13 mouse cellular contexts compared by ENCODE assay signal in genomic region chr15:8815277-8815676, GRCm38 (mm10).
DNase-seq lines count a peak whose midpoint lies in the region; ATAC-seq and TF ChIP-seq lines count a peak whose summit lies in the region.
"Had no signal": no experiment of that assay in that cellular context is flagged by ENCODE, and none has a peak within 500 bp of the region (broad histone marks: within the 10 kb centered on the region; RNA-seq: fewer than 3 reads in every experiment).

No protein-coding gene starts in this region.

- no peak overlapping the region for H3K4me3 ChIP-seq in forebrain, postnatal 0 days (ENCODE audit: low read depth, low read length)
- H3K4me3 ChIP-seq in midbrain, embryonic 14.5 days (replicated peaks; ENCODE audit: low read depth, low read length) = no peak overlapping the region
- H3K4me3 ChIP-seq: heart, embryonic 15.5 days; intestine, embryonic 15.5 days; limb, embryonic 12.5 days had no signal

- H3K9ac ChIP-seq in forebrain, postnatal 0 days = no peak overlapping the region
- no peak overlapping the region for H3K9ac ChIP-seq in midbrain, embryonic 14.5 days (replicated peaks; ENCODE audit: low read length)
- H3K9ac ChIP-seq: heart, embryonic 15.5 days; intestine, embryonic 15.5 days; limb, embryonic 12.5 days had no signal

- H3K9me3 ChIP-seq in forebrain, postnatal 0 days (ENCODE audit: low read length) = no peaks in the 10 kb centered on the region
- no peaks in the 10 kb centered on the region for H3K9me3 ChIP-seq in midbrain, embryonic 14.5 days (ENCODE audit: control insufficient read depth, low read length)
- H3K9me3 ChIP-seq: heart, embryonic 15.5 days; intestine, embryonic 15.5 days; limb, embryonic 12.5 days had no signal

- 0 out of 2 replicates have a peak overlapping the region, but pooled peaks have one; percentile 1 for H3K27ac ChIP-seq in forebrain, postnatal 0 days (ENCODE audit: low read depth, low read length)
- H3K27ac ChIP-seq in midbrain, embryonic 14.5 days (replicated peaks; ENCODE audit: low read depth, low read length) = no peak overlapping the region
- H3K27ac ChIP-seq: heart, embryonic 15.5 days; intestine, embryonic 15.5 days; limb, embryonic 12.5 days had no signal

- peak; percentile 85 for ATAC-seq in forebrain, postnatal 0 days
- ATAC-seq in midbrain, embryonic 14.5 days (ENCODE audit: low FRiP score, low TSS enrichment) = peak; percentile 62; the same call in 1 of the 2 replicates
- ATAC-seq: intestine, embryonic 15.5 days had no signal

- WGBS in forebrain, postnatal 0 days = 6% methylated on average over 6 of the region's 6 CpGs
- WGBS in midbrain, embryonic 14.5 days = 9% methylated on average over 6 of the region's 6 CpGs

- DNase-seq in frontal cortex, adult 2 months (ENCODE audit: extremely low spot score in 1 of 2, low spot score in 1 of 2) = peak; percentile 10 to 32
- DNase-seq in frontal cortex, postnatal 25 days (ENCODE audit: low spot score in 2 of 2) = no peak
- peak; percentile 24 for DNase-seq in brain, adult 2 months (ENCODE audit: low read depth, low spot score)
- peak; percentile 43 for DNase-seq in forebrain, postnatal 0 days
- peak; percentile 74 for DNase-seq in midbrain, embryonic 14.5 days
- DNase-seq in urinary bladder, postnatal 10 days (ENCODE audit: low spot score) = no peak
- DNase-seq in spleen, adult 18-20 months = no peak
- no peak for DNase-seq in adrenal gland, postnatal 14 days
- DNase-seq: kidney, postnatal 4 days; lung, adult 18-20 months had no signal

- no peaks in the 10 kb centered on the region for H3K36me3 ChIP-seq in forebrain, postnatal 0 days (ENCODE audit: insufficient read depth)
- no peaks in the 10 kb centered on the region for H3K36me3 ChIP-seq in midbrain, embryonic 14.5 days (ENCODE audit: control insufficient read depth, insufficient read depth, low read length)
- H3K36me3 ChIP-seq: heart, embryonic 15.5 days; intestine, embryonic 15.5 days; limb, embryonic 12.5 days had no signal

- no peaks in the 10 kb centered on the region for H3K27me3 ChIP-seq in forebrain, postnatal 0 days (ENCODE audit: insufficient read depth, low read length)
- no peaks in the 10 kb centered on the region for H3K27me3 ChIP-seq in midbrain, embryonic 14.5 days (ENCODE audit: control insufficient read depth, insufficient read depth, low read length)
- H3K27me3 ChIP-seq: heart, embryonic 15.5 days; intestine, embryonic 15.5 days; limb, embryonic 12.5 days had no signal

- no peak overlapping the region for H3K4me2 ChIP-seq in forebrain, postnatal 0 days (ENCODE audit: low read depth)
- no peak overlapping the region for H3K4me2 ChIP-seq in midbrain, embryonic 14.5 days (ENCODE audit: low read length)
- H3K4me2 ChIP-seq: heart, embryonic 15.5 days; intestine, embryonic 15.5 days; limb, embryonic 12.5 days had no signal

- H3K4me1 ChIP-seq in forebrain, postnatal 0 days (ENCODE audit: insufficient read depth) = no peaks in the 10 kb centered on the region
- H3K4me1 ChIP-seq in midbrain, embryonic 14.5 days (ENCODE audit: control insufficient read depth, insufficient read depth, low read length) = peaks cover 7% of the 10 kb centered on the region; the same call in 1 of the 2 replicates
- H3K4me1 ChIP-seq: intestine, embryonic 15.5 days; limb, embryonic 12.5 days had no signal

- TF ChIP-seq CTCF in forebrain, postnatal 0 days (IDR thresholded peaks at IDR 0.05; ENCODE audit: low read depth) = no peak

Comparison
In these comparisons a context has a peak if more than half of its experiments do, and no peak if none do; other contexts are left out.
1. DNase-seq: peak in frontal cortex, adult 2 months (2 of 2), brain, adult 2 months (single experiment), forebrain, postnatal 0 days (single experiment) and midbrain, embryonic 14.5 days (single experiment); none in frontal cortex, postnatal 25 days (0 of 2), urinary bladder, postnatal 10 days (single experiment), spleen, adult 18-20 months (0 of 2) and adrenal gland, postnatal 14 days (single experiment).